ENCODE assay signal across 8 mouse cellular contexts in the genomic region with DNA sequence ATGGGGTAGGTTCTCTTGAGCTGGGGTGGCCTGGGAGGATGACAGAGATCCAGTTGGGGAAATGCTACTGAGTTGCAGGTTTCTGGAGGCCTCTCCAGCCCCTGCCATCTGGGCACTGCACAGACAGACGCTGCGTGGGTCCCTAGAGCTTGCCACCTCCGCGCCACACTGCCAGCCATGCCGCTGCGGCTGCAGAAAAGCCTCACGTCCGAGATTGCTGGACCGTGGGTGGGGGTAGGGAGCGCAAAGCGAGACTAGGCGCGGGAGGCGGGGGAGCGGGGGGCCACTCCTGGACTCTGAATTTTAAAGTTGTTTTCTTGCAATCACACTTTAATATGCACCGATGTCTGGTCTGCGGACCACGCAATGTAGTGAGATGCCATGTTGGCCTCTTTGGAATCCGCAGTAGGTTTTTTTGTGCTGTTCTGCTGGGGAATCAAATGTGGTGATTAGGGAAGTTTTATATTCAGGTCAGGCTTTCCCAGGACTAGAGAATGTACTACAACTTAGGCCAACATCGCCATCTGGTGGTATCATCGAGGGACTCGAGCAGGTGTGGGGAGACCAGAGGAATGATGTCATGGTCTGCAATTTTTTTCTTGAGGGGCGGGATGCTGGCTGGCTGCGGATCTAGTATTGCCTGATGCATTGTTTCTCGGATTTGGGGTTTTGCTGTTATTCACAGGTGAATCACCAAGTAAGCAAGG. TPM values are rescaled to one million over a fixed set of nuclear protein-coding genes. Genes with fewer than 3 reads are reported as not detected.
DNase-seq lines count a peak whose midpoint lies in the region; ATAC-seq and TF ChIP-seq lines count a peak whose summit lies in the region.

No protein-coding gene starts in this region.

- ATAC-seq in activated CD4-positive, CD25-positive, alpha-beta regulatory T cell, adult 4 months, result peak; percentile 83
- ATAC-seq in inflammation-experienced regulatory T-cells, adult 6 months, result peak; percentile 88

- TF ChIP-seq CTCF in cortical plate, adult 2 months (IDR thresholded peaks at IDR 0.05; ENCODE audit: extremely low read depth, insufficient read depth, low read length), result peak; percentile 95

- no peak overlapping the region for H3K4me3 ChIP-seq in cortical plate, adult 2 months (ENCODE audit: insufficient read depth, low read length)
- H3K4me3 ChIP-seq in megakaryocyte, embryonic 14.5 days (replicated peaks), result peak overlapping the region; percentile 78

- H3K4me1 ChIP-seq in cortical plate, adult 2 months (ENCODE audit: control insufficient read depth, insufficient read depth, low read length), result peaks cover 2% of the 10 kb centered on the region; the same call in 1 of the 2 replicates
- peaks cover 47% of the 10 kb centered on the region for H3K4me1 ChIP-seq in megakaryocyte, embryonic 14.5 days

- H3K27me3 ChIP-seq in megakaryocyte, embryonic 14.5 days (replicated peaks), result peaks cover 22% of the 10 kb centered on the region

- DNase-seq in gastrocnemius, postnatal 25 days, result peak; percentile 72
- DNase-seq in left cerebral cortex, adult 9 months (ENCODE audit: low spot score in 2 of 2), result peak; percentile 79 to 98
- DNase-seq in right cerebral cortex, adult 2 months (ENCODE audit: low spot score in 2 of 2), result peak; percentile 97 to 98
- peak; percentile 67 for DNase-seq in urinary bladder, postnatal 10 days (ENCODE audit: low spot score)

- no peak overlapping the region for H3K27ac ChIP-seq in cortical plate, adult 2 months (ENCODE audit: insufficient read depth, low read length)

- no peaks in the 10 kb centered on the region for H3K36me3 ChIP-seq in megakaryocyte, embryonic 14.5 days (replicated peaks; ENCODE audit: low read length)

- H3K9me3 ChIP-seq in megakaryocyte, embryonic 14.5 days, result peaks cover 4% of the 10 kb centered on the region; the same call in 1 of the 2 replicates

- TF ChIP-seq POLR2A in cortical plate, adult 2 months (IDR thresholded peaks at IDR 0.05; ENCODE audit: extremely low read depth, insufficient read depth, low read length), result no peak

RNA-seq across cellular contexts. Expression of gene Ly86, which starts 32.6 kb away (rescaled TPM):
- polyA plus RNA-seq in activated CD4-positive, CD25-positive, alpha-beta regulatory T cell, adult 4 months (2017; shearing (Covaris generic)), result 1 to 10 TPM; 3.5 to 6.3 TPM
- 22.2 and 24.3 TPM in 2 replicates for polyA plus RNA-seq in cortical plate, adult 2 months (2012; rRNA removed)
- under 1 TPM; 0.56 to 0.88 TPM for total RNA-seq in gastrocnemius, postnatal 25 days (2021)
- polyA plus RNA-seq in inflammation-experienced regulatory T-cells, adult 6 months (2017; shearing (Covaris generic)), result 1 to 10 TPM; 3.7 to 7.8 (median 6.4) TPM
- polyA plus RNA-seq in megakaryocyte, embryonic 14.5 days (2012; ENCODE audit: insufficient read depth, low replicate concordance), result not detected in 2 replicates
